Mouse (Mus musculus): ENCODE data around the gene Havcr2.
"Not testable (repeated sequence)": the region's sequence is repeated elsewhere in the genome, so short reads cannot be mapped to it uniquely, and the experiment has no call there.

The Havcr2 gene

GRCm38 (mm10) chr11:46461931-46462330, 7.2 kb downstream of the Havcr2 start:
- no peak for DNase-seq

DNA sequence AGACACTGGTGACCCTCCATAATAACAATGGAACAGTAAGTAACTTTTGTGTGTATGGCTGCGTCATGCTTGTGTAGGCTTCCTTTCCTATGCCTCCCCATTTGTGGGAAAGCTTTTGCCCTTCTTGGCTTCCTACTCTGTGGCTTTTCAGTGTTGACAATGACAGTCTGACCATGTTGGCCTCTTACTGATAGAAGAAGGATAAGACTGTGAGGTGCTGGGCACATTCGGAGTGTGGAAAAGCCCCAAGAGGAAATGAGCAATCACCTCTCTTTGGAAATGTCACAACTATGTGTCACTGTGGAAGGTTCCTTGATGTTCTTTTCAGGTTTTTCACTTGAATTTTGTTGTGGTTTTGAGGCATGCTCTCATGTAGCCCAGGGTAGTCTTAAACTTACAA, 12.1 kb downstream of the Havcr2 start:
- no peak for DNase-seq

- DNase-seq = no peak
Observed at GRCm38 (mm10) chr11:46474220-46474619, 19.5 kb downstream of the Havcr2 start.

DNA sequence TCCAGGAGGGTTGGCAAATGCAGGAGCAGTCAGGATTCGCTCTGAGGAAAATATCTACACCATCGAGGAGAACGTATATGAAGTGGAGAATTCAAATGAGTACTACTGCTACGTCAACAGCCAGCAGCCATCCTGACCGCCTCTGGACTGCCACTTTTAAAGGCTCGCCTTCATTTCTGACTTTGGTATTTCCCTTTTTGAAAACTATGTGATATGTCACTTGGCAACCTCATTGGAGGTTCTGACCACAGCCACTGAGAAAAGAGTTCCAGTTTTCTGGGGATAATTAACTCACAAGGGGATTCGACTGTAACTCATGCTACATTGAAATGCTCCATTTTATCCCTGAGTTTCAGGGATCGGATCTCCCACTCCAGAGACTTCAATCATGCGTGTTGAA, 24.6 kb downstream of the Havcr2 start:
- DNase-seq = no peak

GRCm38 (mm10) chr11:46480517-46480916, 25.8 kb downstream of the Havcr2 start:
- no peak for DNase-seq

DNA sequence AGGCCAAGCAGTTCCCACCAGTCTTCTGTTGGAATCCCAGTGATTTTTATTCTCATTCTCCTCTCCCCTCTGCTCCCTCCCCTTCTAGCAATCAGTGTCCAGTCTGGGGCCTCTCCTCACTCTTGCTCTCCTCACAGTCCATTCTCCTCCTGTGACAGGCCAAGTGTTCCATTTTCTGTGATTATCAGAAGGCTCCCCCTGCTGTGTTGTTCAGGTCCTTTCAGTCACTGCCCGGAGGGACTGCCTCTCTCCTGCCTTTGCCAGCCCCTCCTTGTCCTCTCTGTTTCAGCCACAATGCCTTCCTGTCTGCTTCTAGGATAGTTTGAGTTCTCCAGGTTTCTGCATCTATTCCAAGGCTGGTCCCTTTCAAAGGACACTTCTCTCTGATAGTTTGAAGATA, 33.5 kb downstream of the Havcr2 start:
- DNase-seq = no peak

- DNase-seq = no peak
Observed at GRCm38 (mm10) chr11:46488650-46489049, 33.9 kb downstream of the Havcr2 start.

DNA sequence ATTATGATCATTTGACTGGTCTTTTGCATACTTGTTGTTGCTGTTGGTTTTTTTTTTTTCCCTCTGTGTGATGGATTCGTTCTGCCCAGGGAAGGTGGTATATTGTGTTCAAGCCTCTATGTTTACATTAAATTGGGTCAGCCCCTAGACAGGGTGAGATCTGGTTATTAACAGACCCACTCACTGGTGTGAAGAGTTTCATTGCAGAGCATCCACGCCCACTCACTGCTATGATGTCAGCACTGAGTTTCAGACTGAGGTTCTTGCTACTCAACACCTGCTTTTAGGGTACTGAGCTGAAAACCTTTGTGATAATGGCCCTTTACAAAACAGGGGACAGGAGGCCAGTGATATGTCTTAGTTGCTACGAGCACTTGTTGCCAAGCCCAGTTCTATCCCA, 52.4 kb downstream of the Havcr2 start:
- DNase-seq = no peak

DNA sequence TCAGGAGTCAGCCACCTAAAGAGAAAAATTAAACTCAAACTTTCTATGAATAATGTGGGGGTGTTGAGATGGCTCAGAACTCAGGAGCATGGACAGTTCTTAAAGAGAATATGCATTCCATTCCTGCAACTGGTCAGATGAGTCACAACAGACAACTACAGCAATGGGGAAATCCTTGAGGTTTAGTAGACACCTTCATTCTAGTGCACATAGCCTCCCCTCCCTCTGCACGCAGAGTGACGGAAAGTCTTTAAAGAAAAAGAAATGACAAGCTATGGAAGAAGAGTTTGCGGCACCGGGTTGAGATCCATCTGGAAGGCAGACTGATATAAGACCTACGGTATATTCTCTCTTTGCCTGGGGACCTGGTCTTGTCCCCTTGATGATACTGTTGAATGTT, 55.2 kb downstream of the Havcr2 start:
- DNase-seq = no peak

DNA sequence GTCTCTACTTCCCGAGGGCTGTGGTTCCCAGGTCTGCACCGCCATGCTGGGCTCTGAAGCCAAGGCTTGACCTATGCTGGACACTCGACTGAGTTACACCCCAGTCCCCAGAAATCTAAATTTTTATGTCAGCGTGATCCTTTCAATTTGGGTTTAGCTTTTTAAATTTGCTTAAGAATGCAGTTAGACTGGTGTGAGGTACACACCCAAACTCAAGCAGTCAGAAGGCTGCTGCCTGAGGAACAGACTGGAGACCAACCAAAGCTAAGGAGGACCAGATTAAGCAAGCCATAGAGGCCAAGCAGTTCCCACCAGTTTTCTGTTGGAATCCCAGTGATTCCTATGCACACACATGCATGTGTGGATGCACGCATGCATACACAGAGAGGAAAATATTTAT, 66.6 kb downstream of the Havcr2 start:
- DNase-seq = not testable (repeated sequence)

- no peak for DNase-seq
Observed at GRCm38 (mm10) chr11:46522719-46523118, 68.0 kb downstream of the Havcr2 start.

DNA sequence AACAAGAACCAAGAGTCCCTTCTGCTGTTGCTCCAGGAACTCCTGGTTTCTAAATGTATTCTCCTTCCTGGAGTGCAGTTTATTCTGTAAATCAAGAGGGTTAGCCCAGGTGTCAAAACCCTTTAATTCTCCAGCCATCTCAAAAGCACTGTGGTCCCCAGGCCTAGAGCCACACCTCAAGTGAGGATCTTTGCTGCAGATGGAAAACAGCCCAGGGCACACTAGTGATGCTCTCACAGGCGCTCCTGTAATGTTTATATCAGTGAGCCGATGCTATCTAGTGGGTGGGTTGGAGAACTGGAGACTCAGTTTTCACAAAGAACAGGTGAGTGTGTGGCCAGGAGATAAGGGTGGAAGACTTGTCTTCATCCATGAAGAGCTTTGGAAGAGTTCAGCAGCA, 69.2 kb downstream of the Havcr2 start, which contains the start of gene Gm12169:
TSS of gene Gm12169 (plus strand) at position 301 of the 400 bp plus-strand sequence.
- DNase-seq = no peak

GRCm38 (mm10) chr11:46530149-46530548, 75.4 kb downstream of the Havcr2 start:
- DNase-seq = no peak

Data from cerebellum, postnatal 14 days (tissue).